Mouse (Mus musculus): ENCODE data around the gene Herc3.

- TF ChIP-seq CTCF (IDR thresholded peaks at IDR 0.05 in 2 of 3, conservative IDR thresholded peaks at IDR 0.05 in 1 of 3; ENCODE audit: control insufficient read depth in 1 of 3, insufficient read depth in 1 of 3, low read depth in 2 of 3, low read length in 3 of 3, poor library complexity in 1 of 3, severe bottlenecking in 1 of 3): no peak
- TF ChIP-seq POLR2A (IDR thresholded peaks at IDR 0.05; ENCODE audit: control insufficient read depth in 1 of 2, insufficient read depth in 1 of 2, low read depth in 1 of 2, low read length in 2 of 2, poor library complexity in 1 of 2): no peak
Observed at GRCm38 (mm10) chr6:58835591-58835990, 4.3 kb downstream of the Herc3 start.

All from MEL (cell line).